Mouse (Mus musculus) adrenal gland, postnatal 25 days (tissue): ENCODE results near the gene Gabrb3. TPM values are rescaled to one million over a fixed set of nuclear protein-coding genes. Genes with fewer than 3 reads are reported as not detected.

Source experiments
- DNase-seq: peaks from one replicate; pipeline ENCODE4 v3.0.0; 2021; ENCODE audit warnings: mixed read lengths
- long read RNA-seq: library from polyadenylated mRNA; stranded (forward); transcript quantifications from one replicate; pipeline ENCODE4 v2.0.0, GENCODE M21; 2021
- total RNA-seq: library from RNA; stranded (reverse); gene quantifications from 2 replicates; pipeline ENCODE4 v1.2.3, GENCODE M21; 2021

Gene Gabrb3
- total RNA-seq, result 7.4 and 12.3 TPM in 2 replicates
- long read RNA-seq, partial matches to known transcripts, result 1 of 4 reads
- long read RNA-seq, other reads (novel, unspliced or antisense), result 3 of 4 reads

- DNase-seq, result no peak
These were observed at the start of gene Gabrb3 for GRCm38 (mm10) chr7:57419392-57419791. Gabrb3 (plus strand) TSS chr7:57419692.

DNA sequence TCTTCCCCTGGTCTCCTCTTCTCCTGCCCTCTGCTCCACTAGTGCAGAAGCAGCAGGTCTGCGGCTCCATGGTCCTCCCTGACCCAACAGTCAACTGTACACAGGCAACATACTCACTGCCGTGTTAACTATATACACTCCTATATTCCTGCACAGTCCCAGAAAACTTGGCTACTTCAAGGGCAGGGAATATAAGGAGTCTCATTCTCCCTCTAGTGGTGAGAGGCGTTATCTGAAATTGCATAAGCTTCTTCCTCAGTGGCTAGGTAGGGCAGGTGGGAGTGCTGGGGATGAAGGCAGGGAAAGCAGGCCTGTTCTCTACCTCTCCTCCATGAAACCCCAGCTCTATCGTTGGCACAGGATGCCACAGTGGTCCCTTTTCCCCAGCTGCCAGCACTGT, 35.4 kb upstream of the Gabrb3 start:
- DNase-seq, result no peak

DNA sequence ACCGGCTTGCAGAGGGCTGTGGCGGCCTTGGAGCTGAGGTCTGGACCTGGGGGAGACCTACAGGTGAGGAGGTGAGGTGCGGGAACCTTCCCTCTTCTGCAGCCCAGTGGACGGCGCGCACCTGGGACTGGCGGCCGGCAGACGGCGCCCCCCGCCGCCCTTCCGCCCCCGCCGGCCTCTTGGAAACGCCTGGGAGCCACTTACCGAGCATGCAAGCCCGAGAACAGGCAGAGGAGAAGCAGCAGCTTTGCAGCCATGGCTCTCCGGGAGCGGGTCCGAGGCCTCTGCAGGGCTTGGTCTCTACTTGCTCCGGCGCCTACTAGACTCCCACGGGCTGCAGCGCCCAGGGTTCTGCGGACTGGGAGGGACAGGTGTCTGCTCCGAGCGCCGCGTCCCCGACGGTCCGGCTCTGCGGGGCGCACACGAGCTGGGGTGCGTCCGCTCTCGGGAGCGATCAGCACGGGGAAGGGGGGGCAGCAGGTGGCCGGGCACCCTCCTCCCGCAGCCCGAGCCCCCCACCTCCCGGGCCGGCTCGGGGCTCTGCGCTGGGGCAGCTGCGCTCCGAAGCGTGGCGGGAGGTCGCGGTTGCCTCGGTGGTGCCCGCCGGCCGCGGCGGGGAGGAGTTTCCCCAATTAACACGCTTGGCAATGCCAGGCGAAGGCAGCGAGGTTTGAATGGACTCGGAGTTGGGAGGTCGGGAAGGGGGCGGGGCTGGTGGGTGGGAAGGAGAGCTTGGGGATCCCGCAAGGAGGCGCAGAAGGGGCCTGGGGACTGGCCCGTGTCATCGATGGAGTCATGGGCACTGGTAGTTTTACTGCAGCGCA, 32.8 kb upstream of the Gabrb3 start, which contains the start of gene Gabrg3:
Gabrg3 (minus strand) TSS at position 672 of the 824 bp plus-strand sequence.
- DNase-seq, result peak; percentile 36

DNA sequence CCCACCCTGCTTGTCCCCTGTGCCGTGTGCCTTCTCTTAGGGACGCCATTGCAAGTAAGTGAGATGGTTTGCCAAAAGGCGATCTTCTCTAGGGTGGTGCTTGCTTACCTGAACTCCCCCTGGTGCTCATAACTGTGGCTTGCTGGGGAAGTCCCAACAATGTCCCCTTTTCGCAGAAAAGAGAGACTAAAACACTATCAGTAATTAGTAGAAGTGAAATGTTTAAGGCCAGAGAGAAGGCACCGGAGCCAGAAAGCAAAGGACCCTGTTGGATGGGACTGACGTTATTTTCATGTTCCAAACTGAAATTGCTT, 32.2 kb upstream of the Gabrb3 start:
- no peak for DNase-seq

DNA sequence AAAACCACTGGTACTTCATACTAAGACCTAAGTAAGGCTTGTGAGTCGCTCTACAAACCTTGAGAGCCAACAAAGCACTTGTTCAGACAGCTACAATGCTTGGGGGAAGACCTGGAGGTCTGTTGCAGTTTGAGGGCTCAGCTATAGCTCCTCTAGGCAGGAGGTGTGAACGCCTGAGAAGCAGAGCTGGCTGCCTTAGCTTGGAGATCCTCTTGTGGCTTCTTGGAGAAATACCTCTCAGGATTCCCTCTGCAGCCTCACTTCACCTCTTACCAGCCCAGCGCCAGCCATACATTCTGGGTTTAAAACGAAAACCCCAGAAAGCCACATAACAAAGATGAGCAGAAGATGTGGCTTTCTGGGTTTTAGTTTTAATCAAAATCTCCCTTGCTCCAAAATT, 29.4 kb upstream of the Gabrb3 start:
- no peak for DNase-seq

DNA sequence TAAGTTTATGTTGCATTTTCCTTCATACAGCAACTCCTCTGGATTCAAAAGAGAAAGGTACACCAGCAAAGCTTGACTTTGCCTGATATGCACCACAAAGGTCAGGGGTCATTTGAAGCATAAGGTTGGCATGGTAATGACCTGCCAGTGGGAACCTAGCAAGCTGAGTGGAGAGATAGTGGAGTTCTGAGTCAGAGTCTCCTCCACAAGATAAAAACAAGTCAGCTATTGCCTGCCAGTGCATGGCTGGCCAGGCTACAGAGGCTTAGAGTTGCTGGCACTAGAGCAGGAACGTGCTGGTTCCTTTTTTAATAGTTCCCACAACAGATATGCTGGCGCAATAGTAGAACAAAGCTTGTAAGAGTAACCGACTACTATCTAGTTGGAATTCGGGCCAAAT, 25.9 kb upstream of the Gabrb3 start:
- DNase-seq, result no peak

GRCm38 (mm10) chr7:57411163-57411562, 8.3 kb upstream of the Gabrb3 start:
- no peak for DNase-seq

- no peak for DNase-seq
These were observed 6.6 kb upstream of the Gabrb3 start for GRCm38 (mm10) chr7:57412896-57413295.

DNA sequence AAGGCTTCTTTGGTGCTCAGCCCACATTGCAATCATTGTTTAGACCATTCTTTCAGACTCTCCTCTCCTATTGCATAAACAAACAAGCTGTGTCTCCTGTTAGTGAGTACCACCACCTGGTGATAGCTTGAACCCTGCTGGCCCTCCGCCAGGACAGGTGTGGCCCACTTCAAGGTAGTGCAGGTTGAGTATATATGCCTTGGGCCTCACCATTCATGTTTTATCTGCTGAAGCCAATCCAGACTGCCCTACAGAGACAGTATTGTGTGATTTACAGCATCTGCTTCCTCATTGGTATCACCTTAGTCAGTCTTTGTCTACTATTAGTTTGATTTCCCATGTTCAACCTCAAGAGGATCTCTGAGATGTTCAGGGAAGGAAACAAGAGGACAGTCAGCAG, 1.6 kb downstream of the Gabrb3 start:
- no peak for DNase-seq

GRCm38 (mm10) chr7:57422675-57423074, 3.2 kb downstream of the Gabrb3 start:
- DNase-seq, result no peak

DNA sequence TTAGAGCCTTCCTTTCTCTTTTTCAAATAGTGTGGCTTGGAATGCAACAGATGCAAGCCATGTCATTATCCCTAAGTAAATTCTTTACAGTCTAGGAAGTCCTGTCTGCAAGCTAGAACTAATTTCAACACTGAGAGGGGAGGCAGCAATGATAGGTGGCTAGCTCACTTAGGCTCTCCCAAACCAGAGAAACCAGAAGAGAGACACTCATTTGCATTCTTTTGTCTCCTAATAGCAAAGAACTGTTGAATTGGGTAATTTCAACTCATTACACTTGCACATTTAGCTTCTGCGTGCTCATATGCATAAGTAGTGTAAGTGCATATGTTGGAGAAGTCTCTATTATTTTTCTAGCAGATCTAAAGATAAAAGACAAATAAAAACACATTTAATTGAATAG, 28.7 kb downstream of the Gabrb3 start:
- no peak for DNase-seq

DNA sequence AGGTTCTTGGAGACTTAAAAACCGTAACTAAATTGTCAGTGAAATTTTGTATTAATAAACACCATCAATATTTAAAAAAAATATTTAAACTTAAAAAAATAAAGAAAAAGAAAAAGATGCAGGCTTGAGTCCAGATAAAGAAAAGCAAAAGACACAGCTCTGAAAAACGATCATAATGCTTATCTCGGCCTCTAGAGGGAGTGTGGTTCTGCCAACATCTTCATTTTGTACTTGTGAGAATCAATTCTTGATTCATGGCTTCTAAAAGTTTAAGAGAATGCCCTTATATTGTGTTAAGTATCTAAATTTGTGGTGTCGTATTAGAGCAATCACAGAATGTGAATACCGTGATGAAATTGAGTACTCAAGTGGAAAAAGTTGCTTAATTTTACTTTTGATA, 40.9 kb downstream of the Gabrb3 start:
- no peak for DNase-seq

DNA sequence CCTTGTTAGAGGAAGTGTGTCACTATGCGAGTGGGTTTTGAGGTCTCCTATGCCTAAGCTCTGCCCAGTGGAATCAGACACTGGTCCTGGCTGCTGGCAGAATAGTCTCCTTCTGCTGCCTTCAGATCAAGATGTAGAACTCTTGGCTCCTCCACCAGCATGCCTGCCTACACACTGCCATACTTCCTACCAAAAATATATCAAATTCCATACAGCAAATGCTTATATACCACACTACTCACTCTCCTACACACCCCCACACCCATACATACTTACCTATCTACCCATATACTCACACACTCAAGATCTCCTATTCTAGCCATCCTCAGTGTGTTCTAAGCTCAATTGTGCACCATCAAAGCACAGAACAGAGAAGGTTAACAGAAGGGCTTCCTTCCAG, 51.8 kb downstream of the Gabrb3 start:
- DNase-seq, result no peak

- DNase-seq, result peak; percentile 35
These were observed 54.5 kb downstream of the Gabrb3 start for GRCm38 (mm10) chr7:57473811-57474525.

GRCm38 (mm10) chr7:57482896-57483295, 63.4 kb downstream of the Gabrb3 start:
- no peak for DNase-seq

DNA sequence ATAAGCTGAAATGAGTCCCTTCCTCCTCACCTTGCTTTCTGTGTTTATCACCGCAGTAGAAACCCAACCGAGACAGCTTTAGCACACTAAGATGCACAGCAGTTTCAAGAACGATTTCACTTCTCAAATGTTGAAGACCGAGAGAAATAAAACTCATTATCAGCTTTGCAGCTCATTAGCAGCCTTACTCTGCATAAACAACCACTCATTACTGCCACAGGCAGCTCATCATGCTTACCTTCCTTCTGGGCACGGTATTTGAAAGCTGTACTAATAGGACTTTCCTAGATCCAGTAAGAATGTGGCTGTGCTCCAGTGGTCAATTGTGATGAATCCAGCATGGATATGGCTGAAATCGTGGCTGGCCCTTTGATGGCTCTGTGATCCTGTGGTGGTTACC, 67.4 kb downstream of the Gabrb3 start:
- no peak for DNase-seq

DNA sequence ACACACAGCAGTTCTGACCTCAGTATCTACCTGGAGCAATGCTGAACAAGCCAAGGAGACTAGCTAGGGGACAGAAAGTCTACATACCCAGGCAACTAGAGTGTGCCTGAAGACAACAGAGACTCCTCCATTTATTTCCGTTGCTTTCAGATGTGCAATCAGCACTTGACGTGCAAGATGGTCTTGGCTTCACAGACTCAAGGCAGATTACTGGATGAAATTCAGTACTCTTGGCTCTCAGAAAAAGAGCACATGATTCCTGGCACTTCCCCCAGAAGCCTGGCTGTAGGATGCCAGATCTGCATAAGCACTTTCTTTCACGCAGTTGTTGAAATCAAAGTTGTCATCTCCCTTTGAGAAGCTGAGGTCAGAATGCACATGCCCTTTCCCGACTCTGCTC, 72.3 kb downstream of the Gabrb3 start:
- no peak for DNase-seq

DNA sequence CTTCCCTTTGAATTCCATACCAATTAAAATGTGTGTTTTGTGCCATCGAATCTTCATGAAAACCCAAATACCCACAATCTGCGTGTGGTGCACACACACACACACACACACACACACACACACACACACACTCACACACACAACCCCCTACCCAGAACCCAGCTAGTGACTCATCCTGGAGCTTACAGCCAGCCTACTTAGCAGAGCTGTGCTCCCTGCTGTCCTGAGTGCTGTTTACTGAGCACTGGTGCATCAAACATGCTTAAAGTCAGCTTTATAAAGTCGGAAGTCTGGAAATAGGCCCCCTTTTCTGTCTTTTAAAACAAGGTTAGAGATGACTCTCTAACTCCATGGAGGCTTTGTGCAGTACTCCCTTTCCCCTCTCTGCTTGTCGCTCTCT, 83.3 kb downstream of the Gabrb3 start:
- no peak for DNase-seq

DNA sequence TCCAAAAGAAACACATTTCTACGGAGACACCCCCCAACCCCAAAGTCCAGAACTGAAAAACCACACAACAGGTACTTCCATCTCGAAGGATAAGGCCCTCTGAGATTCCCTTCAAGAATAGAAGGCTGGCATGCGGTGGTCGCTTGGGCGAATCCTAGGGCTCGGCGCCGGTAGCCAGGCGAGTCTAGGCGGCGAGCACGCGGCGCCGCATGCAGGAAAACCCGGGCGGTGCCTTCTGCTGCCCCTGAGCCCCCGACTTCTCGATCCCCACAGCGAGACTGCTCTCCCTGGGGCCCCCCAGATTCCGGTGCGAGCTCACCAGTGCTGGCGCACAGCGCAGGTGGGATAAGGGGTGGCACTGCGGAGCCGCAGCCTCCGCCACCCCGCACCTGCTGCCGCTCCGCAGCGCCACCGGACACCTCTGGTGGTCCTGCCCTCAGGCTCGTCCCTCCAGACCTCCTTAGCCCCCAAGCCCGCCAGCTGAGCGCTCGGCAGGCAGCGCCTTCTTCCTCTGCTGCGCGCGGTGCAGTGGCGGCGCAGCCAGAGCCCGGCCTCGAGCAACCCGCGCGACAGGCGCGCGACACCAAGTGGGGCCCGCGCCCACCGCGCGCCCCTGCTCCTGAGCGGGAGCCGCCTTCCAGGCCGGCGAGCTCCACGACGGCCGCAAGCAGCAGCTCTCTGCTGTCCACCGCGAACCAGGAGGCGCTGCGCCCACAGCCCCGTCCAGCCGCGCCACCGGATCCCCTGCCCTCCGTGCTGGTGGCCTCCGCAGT, 89.6 kb downstream of the Gabrb3 start:
- DNase-seq, result no peak

GRCm38 (mm10) chr7:57509681-57510141, 90.2 kb downstream of the Gabrb3 start, which contains the start of gene Gabra5:
Gabra5 (minus strand) TSS chr7:57510059.
- peak; percentile 9 for DNase-seq

DNA sequence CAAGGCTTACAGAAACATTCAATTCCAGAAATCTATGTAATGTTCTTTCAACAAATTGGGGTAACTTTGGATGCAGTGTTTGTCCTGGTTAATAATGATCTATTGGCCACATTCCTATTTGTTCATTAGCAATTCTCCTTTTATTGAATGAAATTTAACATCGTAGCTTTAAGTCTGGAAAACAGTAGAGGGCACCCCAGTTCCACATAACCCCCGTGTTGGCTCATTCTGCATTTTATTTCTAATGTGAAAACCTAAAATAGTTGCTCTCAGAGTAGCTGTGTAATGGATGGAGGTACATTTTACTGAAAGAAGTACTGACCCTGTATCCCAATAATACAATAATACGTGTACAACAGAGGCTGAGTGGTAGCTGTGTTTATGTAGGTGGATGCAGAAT, 93.5 kb downstream of the Gabrb3 start:
- DNase-seq, result no peak

GRCm38 (mm10) chr7:57529451-57529850, 110.0 kb downstream of the Gabrb3 start:
- DNase-seq, result no peak

- no peak for DNase-seq
These were observed 110.5 kb downstream of the Gabrb3 start for GRCm38 (mm10) chr7:57529954-57530353.
